Mouse (Mus musculus) midbrain, embryonic 14.5 days (tissue): ENCODE data around the gene Snapc3. TPM values are rescaled to one million over a fixed set of nuclear protein-coding genes. Genes with fewer than 3 reads are reported as not detected.

Experiments
- ATAC-seq: fragments of 200-750 bp; cut with Nextera tagmentation; 2 replicates; pipeline ENCODE4 v1.8.0; 2017; ENCODE audit warnings: moderate number of reproducible peaks, moderate library complexity; ENCODE audit not compliant: low FRiP score, low TSS enrichment
- DNase-seq: peaks from one replicate; pipeline ENCODE4 v3.0.0-alpha.2; 2015
- H3K27ac ChIP-seq: fragments of 300-500 bp; sonication (generic); replicated peaks from 2 replicates; pipeline ENCODE4 v1.5.1; 2014; ENCODE audit warnings: mild to moderate bottlenecking, low read depth, low read length, moderate library complexity
- H3K27me3 ChIP-seq: fragments of 300-500 bp; sonication (generic); 2 replicates; pipeline ENCODE4 v1.6.1; 2014; ENCODE audit warnings: low read length, control low read depth, mixed read lengths; ENCODE audit not compliant: control insufficient read depth, insufficient read depth
- H3K36me3 ChIP-seq: fragments of 300-500 bp; sonication (generic); 2 replicates; pipeline ENCODE4 v1.6.1; 2014; ENCODE audit warnings: low read length, control low read depth; ENCODE audit not compliant: control insufficient read depth, insufficient read depth
- H3K4me1 ChIP-seq: fragments of 300-500 bp; sonication (generic); 2 replicates; pipeline ENCODE4 v1.6.1; 2014; ENCODE audit warnings: mild to moderate bottlenecking, antibody characterized with exemption, low read length, control low read depth; ENCODE audit not compliant: control insufficient read depth, insufficient read depth
- H3K4me2 ChIP-seq: fragments of 300-500 bp; sonication (generic); 2 replicates; pipeline ENCODE4 v1.6.1; 2014; ENCODE audit warnings: mild to moderate bottlenecking, low read length, moderate library complexity
- H3K4me3 ChIP-seq: fragments of 300-500 bp; sonication (generic); replicated peaks from 2 replicates; pipeline ENCODE4 v1.5.1; 2014; ENCODE audit warnings: low read depth, low read length
- H3K9ac ChIP-seq: fragments of 300-500 bp; sonication (generic); replicated peaks from 2 replicates; pipeline ENCODE4 v1.6.1; 2014; ENCODE audit warnings: mild to moderate bottlenecking, low read length, moderate library complexity
- H3K9me3 ChIP-seq: fragments of 300-500 bp; sonication (generic); 2 replicates; pipeline ENCODE4 v1.6.1; 2016; ENCODE audit warnings: low read length, control low read depth, mixed read lengths; ENCODE audit not compliant: control insufficient read depth
- whole genome bisulfite sequencing: fragments of 180-500 bp; shearing (Covaris S2); extraction: QIAGEN DNeasy Blood & Tissue Kit; methylation state at CpG from one replicate; pipeline ENCODE4 v1.1.7; 2014; 5-methylcytosine and 5-hydroxymethylcytosine counted together
- polyA plus RNA-seq: library from polyadenylated mRNA; unstranded; fragments of >200 nt; fragmentation: Nextera tagmentation; extraction: Ambion mirVana; gene quantifications from 2 replicates; pipeline ENCODE4 v1.2.1, GENCODE M21; 2014

Gene Snapc3
- polyA plus RNA-seq, result 86.8 and 87.3 TPM in 2 replicates

- peaks cover 13% of the 10 kb centered on the region for H3K4me1 ChIP-seq
- H3K27me3 ChIP-seq, result no peaks in the 10 kb centered on the region
- peak within 1 kb of the TSS; percentile 91 for H3K9ac ChIP-seq
- peak; percentile 99 for ATAC-seq
- H3K27ac ChIP-seq, result peak within 1 kb of the TSS; percentile 94
- peak; percentile 98 for DNase-seq
- no peaks in the 10 kb centered on the region for H3K9me3 ChIP-seq
- peak within 1 kb of the TSS; percentile 62 for H3K4me2 ChIP-seq
- 2% methylated on average over 41 of the region's 41 CpGs for WGBS
- H3K36me3 ChIP-seq, result peaks cover 8% of the 10 kb centered on the region; the same call in 1 of the 2 replicates
- peak within 1 kb of the TSS; percentile 90 for H3K4me3 ChIP-seq
These were observed at the start of gene Snapc3 for GRCm38 (mm10) chr4:83417160-83417819. Gene Snapc3 (plus strand): TSS chr4:83417724.

GRCm38 (mm10) chr4:83373381-83373780 lies 44.1 kb upstream of the Snapc3 start:
- no peak overlapping the region for H3K4me2 ChIP-seq
- H3K4me3 ChIP-seq, result no peak overlapping the region
- no peaks in the 10 kb centered on the region for H3K36me3 ChIP-seq
- DNase-seq, result no peak
- H3K27ac ChIP-seq, result no peak overlapping the region
- 75% methylated on average over 4 of the region's 4 CpGs for WGBS
- H3K9me3 ChIP-seq, result no peaks in the 10 kb centered on the region
- no peak for ATAC-seq
- no peak overlapping the region for H3K9ac ChIP-seq
- H3K4me1 ChIP-seq, result no peaks in the 10 kb centered on the region
- H3K27me3 ChIP-seq, result no peaks in the 10 kb centered on the region

GRCm38 (mm10) chr4:83375650-83376049 lies 41.9 kb upstream of the Snapc3 start:
- H3K27ac ChIP-seq, result no peak overlapping the region
- no peaks in the 10 kb centered on the region for H3K4me1 ChIP-seq
- DNase-seq (no peak), ATAC-seq (no peak)
- WGBS, result 84% methylated on average over 6 of the region's 6 CpGs
- no peaks in the 10 kb centered on the region for H3K27me3 ChIP-seq
- H3K9ac ChIP-seq, result no peak overlapping the region
- no peak overlapping the region for H3K4me3 ChIP-seq
- H3K4me2 ChIP-seq, result no peak overlapping the region
- H3K9me3 ChIP-seq, result no peaks in the 10 kb centered on the region
- H3K36me3 ChIP-seq, result no peaks in the 10 kb centered on the region

GRCm38 (mm10) chr4:83376461-83377015 lies 41.0 kb upstream of the Snapc3 start:
- Histone ChIP-seq H3K36me3 (no peaks in the 10 kb centered on the region), H3K27me3 (no peaks in the 10 kb centered on the region), H3K27ac (no peak overlapping the region), H3K9ac (no peak overlapping the region), H3K4me2 (no peak overlapping the region), H3K4me3 (no peak overlapping the region), H3K4me1 (no peaks in the 10 kb centered on the region), H3K9me3 (no peaks in the 10 kb centered on the region)
- 82% methylated on average over 7 of the region's 7 CpGs for WGBS
- DNase-seq, result no peak
- no peak for ATAC-seq

DNA sequence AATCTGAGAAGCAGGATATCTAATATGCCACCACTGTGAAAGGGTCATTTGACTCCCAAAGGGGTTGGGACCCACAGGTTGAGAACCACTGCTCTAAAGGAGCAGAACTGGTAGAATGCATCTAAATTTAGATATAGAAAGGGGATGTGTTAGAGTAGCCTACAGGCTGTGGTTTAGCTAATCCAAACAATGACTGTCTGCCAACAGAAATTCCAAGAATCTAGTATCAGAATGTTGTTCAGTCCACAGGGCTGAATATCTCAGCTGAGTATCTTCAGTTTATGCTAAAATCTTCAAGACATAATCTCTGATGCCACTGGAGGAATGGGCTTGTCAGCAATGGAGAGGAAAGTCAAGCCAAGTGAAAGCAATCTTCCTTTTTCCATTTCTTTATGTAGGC lies 38.5 kb upstream of the Snapc3 start:
- Histone ChIP-seq H3K36me3 (no peaks in the 10 kb centered on the region), H3K9ac (no peak overlapping the region), H3K27ac (no peak overlapping the region), H3K27me3 (no peaks in the 10 kb centered on the region), H3K9me3 (no peaks in the 10 kb centered on the region), H3K4me2 (no peak overlapping the region), H3K4me1 (no peaks in the 10 kb centered on the region), H3K4me3 (no peak overlapping the region)
- no peak for ATAC-seq
- DNase-seq, result no peak

DNA sequence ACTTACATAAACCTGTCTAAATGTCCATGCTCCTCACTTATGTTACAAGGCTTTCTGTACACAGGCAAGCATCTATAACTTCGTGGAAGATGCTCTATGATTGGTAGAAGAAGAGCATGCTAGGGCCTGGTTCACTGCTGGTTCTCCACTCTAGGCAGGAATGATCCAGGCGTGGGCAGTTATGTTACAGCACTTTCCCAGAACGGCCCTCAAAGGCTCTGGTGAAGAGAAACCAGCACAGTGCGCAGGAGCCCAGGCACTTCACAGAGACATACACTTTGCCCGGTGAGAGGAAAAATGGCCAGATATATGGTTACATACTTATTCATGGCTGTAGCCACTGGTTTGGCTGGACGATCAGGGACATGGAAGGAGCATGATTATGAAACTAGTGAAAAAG lies 37.8 kb upstream of the Snapc3 start:
- H3K9me3 ChIP-seq, result no peaks in the 10 kb centered on the region
- no peak for ATAC-seq
- H3K36me3 ChIP-seq, result no peaks in the 10 kb centered on the region
- H3K4me1 ChIP-seq, result no peaks in the 10 kb centered on the region
- H3K4me3 ChIP-seq, result no peak overlapping the region
- WGBS, result 88% methylated on average over 6 of the region's 6 CpGs
- DNase-seq, result no peak
- no peaks in the 10 kb centered on the region for H3K27me3 ChIP-seq
- no peak overlapping the region for H3K27ac ChIP-seq
- no peak overlapping the region for H3K4me2 ChIP-seq
- no peak overlapping the region for H3K9ac ChIP-seq

DNA sequence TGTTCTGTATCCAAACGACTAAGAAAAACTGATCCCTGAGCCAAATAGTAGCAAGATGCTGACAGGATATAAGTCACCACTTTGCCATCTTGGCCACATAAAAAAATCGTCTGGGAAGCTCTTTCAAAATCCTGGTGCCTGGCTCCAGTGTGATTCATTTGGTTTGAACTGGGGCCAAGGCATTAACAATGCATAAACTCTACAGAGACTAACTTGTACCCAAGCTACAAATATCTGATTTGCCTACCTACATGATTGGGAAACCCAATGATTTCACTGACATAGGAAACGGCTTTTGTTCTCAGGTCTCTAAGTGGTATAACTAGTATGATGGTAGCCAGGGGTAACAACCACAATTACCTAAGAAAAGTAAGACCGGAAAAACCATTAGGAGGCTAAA lies 37.3 kb upstream of the Snapc3 start:
- no peak for ATAC-seq
- H3K9ac ChIP-seq, result no peak overlapping the region
- no peak overlapping the region for H3K4me2 ChIP-seq
- H3K27me3 ChIP-seq, result no peaks in the 10 kb centered on the region
- no peaks in the 10 kb centered on the region for H3K36me3 ChIP-seq
- DNase-seq, result no peak
- H3K9me3 ChIP-seq, result no peaks in the 10 kb centered on the region
- H3K27ac ChIP-seq, result no peak overlapping the region
- no peak overlapping the region for H3K4me3 ChIP-seq
- WGBS, result 86% methylated on average over 4 of the region's 4 CpGs
- no peaks in the 10 kb centered on the region for H3K4me1 ChIP-seq

- DNase-seq (peak; percentile 37), ATAC-seq (no peak)
- Histone ChIP-seq H3K36me3 (no peaks in the 10 kb centered on the region), H3K9ac (no peak overlapping the region), H3K27ac (no peak overlapping the region), H3K4me1 (no peaks in the 10 kb centered on the region), H3K4me3 (no peak overlapping the region), H3K4me2 (no peak overlapping the region), H3K27me3 (no peaks in the 10 kb centered on the region), H3K9me3 (0 out of 2 replicates have a peak, but pooled peaks cover 3% of the 10 kb centered on the region)
- 55% methylated on average over 6 of the region's 6 CpGs for WGBS
These were observed 33.5 kb upstream of the Snapc3 start for GRCm38 (mm10) chr4:83383899-83384490.

DNA sequence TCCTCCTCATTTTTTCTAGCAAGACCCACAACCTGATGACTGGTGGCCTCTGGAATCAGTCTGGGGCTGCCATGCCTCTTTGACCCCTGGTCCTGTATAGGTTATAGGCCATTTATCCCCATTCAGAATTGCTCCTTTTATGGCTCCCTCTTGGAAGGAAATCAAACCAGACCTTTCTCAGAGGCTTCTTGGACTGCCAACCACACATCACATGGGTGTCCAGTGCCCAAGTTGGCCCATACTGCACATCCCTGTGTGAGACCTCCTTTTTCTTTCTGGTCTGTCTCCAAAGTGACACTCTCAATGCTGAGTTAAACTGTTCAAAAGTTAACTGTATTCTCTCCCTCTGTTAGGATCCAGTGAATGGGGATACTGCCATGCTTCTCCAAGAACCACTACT lies 32.4 kb upstream of the Snapc3 start:
- Histone ChIP-seq H3K4me1 (no peaks in the 10 kb centered on the region), H3K4me2 (no peak overlapping the region), H3K4me3 (no peak overlapping the region), H3K36me3 (no peaks in the 10 kb centered on the region), H3K9ac (no peak overlapping the region), H3K27me3 (no peaks in the 10 kb centered on the region), H3K9me3 (0 out of 2 replicates have a peak, but pooled peaks cover 3% of the 10 kb centered on the region), H3K27ac (no peak overlapping the region)
- no peak for DNase-seq
- no peak for ATAC-seq
